Mouse (Mus musculus): ENCODE data around the gene Tfeb. TPM values are rescaled to one million over a fixed set of nuclear protein-coding genes. Genes with fewer than 3 reads are reported as not detected.
A peak's percentile ranks its signal among the peaks of the same experiment; 100 is the strongest.

Tfeb gene
- polyA plus RNA-seq, 1 experiment = 36.4 TPM

GRCm38 (mm10) chr17:47832501-47833028 is 95.7 kb downstream of the Tfeb start:
- Histone ChIP-seq H3K27ac (ENCODE audit: insufficient read depth, low read depth, low read length) (no peak overlapping the region), H3K4me3 (ENCODE audit: insufficient read depth, low read depth, low read length) (peak overlapping the region; percentile 74), H3K27me3 (replicated peaks; ENCODE audit: control insufficient read depth, insufficient read depth, low read length) (no peaks in the 10 kb centered on the region), H3K4me1 (ENCODE audit: control insufficient read depth, insufficient read depth, low read length) (no peaks in the 10 kb centered on the region; the same call in 1 of the 2 replicates), H3K36me3 (ENCODE audit: control insufficient read depth, insufficient read depth, low read length) (no peaks in the 10 kb centered on the region)
- DNase-seq = no peak
- WGBS = 13% methylated on average over 15 of the region's 17 CpGs
- no peak for TF ChIP-seq POLR2A (IDR thresholded peaks at IDR 0.05; ENCODE audit: low read depth, low read length)
- TF ChIP-seq CTCF (conservative IDR thresholded peaks at IDR 0.05; ENCODE audit: insufficient read depth, insufficient read length, low read depth, low read length) = no peak

- peak; percentile 38 for DNase-seq
- no peaks in the 10 kb centered on the region for H3K27me3 ChIP-seq (replicated peaks; ENCODE audit: control insufficient read depth, insufficient read depth, low read length)
- 1% methylated on average over 43 of the region's 45 CpGs for WGBS
- no peak for TF ChIP-seq CTCF (conservative IDR thresholded peaks at IDR 0.05; ENCODE audit: insufficient read depth, insufficient read length, low read depth, low read length)
- TF ChIP-seq POLR2A (IDR thresholded peaks at IDR 0.05; ENCODE audit: low read depth, low read length) = no peak
- no peaks in the 10 kb centered on the region; the same call in 1 of the 2 replicates for H3K4me1 ChIP-seq (ENCODE audit: control insufficient read depth, insufficient read depth, low read length)
- H3K27ac ChIP-seq (ENCODE audit: insufficient read depth, low read depth, low read length) = no peak overlapping the region
- H3K36me3 ChIP-seq (ENCODE audit: control insufficient read depth, insufficient read depth, low read length) = no peaks in the 10 kb centered on the region
- peak overlapping the region; percentile 74 for H3K4me3 ChIP-seq (ENCODE audit: insufficient read depth, low read depth, low read length)
Observed at GRCm38 (mm10) chr17:47833029-47833627, 96.3 kb downstream of the Tfeb start.

- 1% methylated on average over 45 of the region's 45 CpGs for WGBS
- no peak overlapping the region for H3K27ac ChIP-seq (ENCODE audit: insufficient read depth, low read depth, low read length)
- DNase-seq = peak; percentile 8
- TF ChIP-seq CTCF (conservative IDR thresholded peaks at IDR 0.05; ENCODE audit: insufficient read depth, insufficient read length, low read depth, low read length) = no peak
- no peak for TF ChIP-seq POLR2A (IDR thresholded peaks at IDR 0.05; ENCODE audit: low read depth, low read length)
- peak overlapping the region; percentile 74 for H3K4me3 ChIP-seq (ENCODE audit: insufficient read depth, low read depth, low read length)
- H3K27me3 ChIP-seq (replicated peaks; ENCODE audit: control insufficient read depth, insufficient read depth, low read length) = no peaks in the 10 kb centered on the region
- no peaks in the 10 kb centered on the region; the same call in 1 of the 2 replicates for H3K4me1 ChIP-seq (ENCODE audit: control insufficient read depth, insufficient read depth, low read length)
- no peaks in the 10 kb centered on the region for H3K36me3 ChIP-seq (ENCODE audit: control insufficient read depth, insufficient read depth, low read length)
Observed at GRCm38 (mm10) chr17:47833628-47834481, 97.0 kb downstream of the Tfeb start.

DNA sequence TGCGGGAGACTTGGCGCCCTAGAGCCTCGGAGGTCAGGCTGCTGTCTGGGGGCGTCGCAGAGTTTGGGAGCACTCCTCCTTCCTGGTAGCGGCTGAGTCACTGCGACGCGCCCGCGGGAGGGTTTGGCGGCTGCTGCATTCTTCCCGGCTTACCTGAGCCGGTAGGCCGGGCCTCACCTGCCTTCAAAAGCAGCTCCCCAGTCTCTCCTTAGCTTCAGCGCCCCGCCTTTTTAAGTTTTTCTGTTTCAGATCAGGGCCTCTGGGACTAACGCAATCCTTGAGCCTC is 97.6 kb downstream of the Tfeb start, which contains the start of gene Mdfi:
Gene Mdfi (minus strand): TSS at position 210 of the 286 bp plus-strand sequence.
- Histone ChIP-seq H3K4me1 (ENCODE audit: control insufficient read depth, insufficient read depth, low read length) (no peaks in the 10 kb centered on the region; the same call in 1 of the 2 replicates), H3K36me3 (ENCODE audit: control insufficient read depth, insufficient read depth, low read length) (no peaks in the 10 kb centered on the region), H3K27me3 (replicated peaks; ENCODE audit: control insufficient read depth, insufficient read depth, low read length) (no peaks in the 10 kb centered on the region), H3K27ac (ENCODE audit: insufficient read depth, low read depth, low read length) (no peak within 1 kb of the TSS), H3K4me3 (ENCODE audit: insufficient read depth, low read depth, low read length) (peak within 1 kb of the TSS; percentile 74)
- DNase-seq = no peak
- TF ChIP-seq CTCF (conservative IDR thresholded peaks at IDR 0.05; ENCODE audit: insufficient read depth, insufficient read length, low read depth, low read length) (no peak), POLR2A (IDR thresholded peaks at IDR 0.05; ENCODE audit: low read depth, low read length) (no peak)
- 9% methylated on average over 18 of the region's 18 CpGs for WGBS

DNA sequence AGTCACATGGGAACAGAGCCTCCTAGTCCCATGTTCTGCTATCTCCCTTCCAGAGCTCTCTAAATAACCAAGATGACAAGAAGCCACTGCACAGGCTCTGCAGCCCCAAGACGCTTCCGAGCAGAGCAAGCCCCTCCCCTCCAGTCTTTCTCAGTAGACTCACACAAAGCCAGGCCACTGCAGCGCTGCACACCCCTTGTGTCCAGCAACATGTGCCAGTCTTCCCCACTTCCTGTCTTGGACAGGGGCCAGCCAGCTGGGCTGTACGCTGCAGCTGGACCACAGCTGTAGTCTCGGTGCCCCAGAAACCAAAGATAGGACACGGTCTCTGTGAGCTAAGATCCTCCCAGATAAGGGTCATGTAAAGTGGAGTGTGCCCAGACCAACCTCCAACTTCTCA is 101.0 kb downstream of the Tfeb start:
- peak; percentile 19 for DNase-seq
- Histone ChIP-seq H3K4me1 (ENCODE audit: control insufficient read depth, insufficient read depth, low read length) (no peaks in the 10 kb centered on the region; the same call in 1 of the 2 replicates), H3K27ac (ENCODE audit: insufficient read depth, low read depth, low read length) (no peak overlapping the region), H3K4me3 (ENCODE audit: insufficient read depth, low read depth, low read length) (no peak overlapping the region), H3K27me3 (replicated peaks; ENCODE audit: control insufficient read depth, insufficient read depth, low read length) (no peaks in the 10 kb centered on the region), H3K36me3 (ENCODE audit: control insufficient read depth, insufficient read depth, low read length) (no peaks in the 10 kb centered on the region)
- TF ChIP-seq CTCF (conservative IDR thresholded peaks at IDR 0.05; ENCODE audit: insufficient read depth, insufficient read length, low read depth, low read length) = no peak
- no peak for TF ChIP-seq POLR2A (IDR thresholded peaks at IDR 0.05; ENCODE audit: low read depth, low read length)
- WGBS = 44% methylated on average over 6 of the region's 6 CpGs

DNA sequence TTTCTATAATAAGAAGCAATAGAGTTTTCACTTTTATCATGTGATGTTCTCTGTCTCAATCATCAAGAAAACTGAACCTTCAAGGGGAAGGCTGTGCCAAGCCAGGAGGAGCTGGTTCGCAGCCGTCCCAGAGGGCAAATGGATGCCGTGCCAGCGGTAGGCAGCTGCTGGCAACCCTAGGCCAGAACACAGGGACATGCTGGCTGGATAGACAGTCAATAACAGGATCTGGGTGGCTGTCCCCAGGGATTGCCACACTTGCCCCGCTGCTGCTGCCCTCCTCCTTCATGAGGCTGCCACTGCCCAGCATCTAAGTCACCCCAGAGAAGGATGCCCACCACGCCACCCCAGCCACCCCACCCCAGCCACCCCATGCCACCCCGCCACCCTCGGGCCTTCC is 104.7 kb downstream of the Tfeb start:
- no peaks in the 10 kb centered on the region for H3K36me3 ChIP-seq (ENCODE audit: control insufficient read depth, insufficient read depth, low read length)
- DNase-seq = no peak
- H3K4me3 ChIP-seq (ENCODE audit: insufficient read depth, low read depth, low read length) = no peak overlapping the region
- no peak for TF ChIP-seq POLR2A (IDR thresholded peaks at IDR 0.05; ENCODE audit: low read depth, low read length)
- H3K27ac ChIP-seq (ENCODE audit: insufficient read depth, low read depth, low read length) = no peak overlapping the region
- WGBS = 85% methylated on average over 8 of the region's 8 CpGs
- no peaks in the 10 kb centered on the region for H3K27me3 ChIP-seq (replicated peaks; ENCODE audit: control insufficient read depth, insufficient read depth, low read length)
- H3K4me1 ChIP-seq (ENCODE audit: control insufficient read depth, insufficient read depth, low read length) = no peaks in the 10 kb centered on the region

Other genes starting within 250 kb of the Tfeb start
- 22.9 and 23.7 TPM in 2 replicates for gene Taf8, start 234.7 kb upstream of the Tfeb start, polyA plus RNA-seq (2012; rRNA removed)
- 148 and 152 TPM in 2 replicates for gene Ccnd3, start 232.0 kb upstream of the Tfeb start, polyA plus RNA-seq (2012; rRNA removed)
- 7.9 and 8.3 TPM in 2 replicates for gene Bysl, start 125.5 kb upstream of the Tfeb start, polyA plus RNA-seq (2012; rRNA removed)
- 22.8 and 25.3 TPM in 2 replicates for gene Med20, start 125.4 kb upstream of the Tfeb start, polyA plus RNA-seq (2012; rRNA removed)
- 0.45 and 0.64 TPM in 2 replicates for gene Gm20517, start 125.4 kb upstream of the Tfeb start, polyA plus RNA-seq (2012; rRNA removed)
- gene Usp49, start 106.3 kb upstream of the Tfeb start, polyA plus RNA-seq (2012; rRNA removed) = 5.1 and 5.3 TPM in 2 replicates
- gene Tomm6, start 48.6 kb upstream of the Tfeb start, polyA plus RNA-seq (2012; rRNA removed) = 103 and 153 TPM in 2 replicates
- 28.9 and 39.5 TPM in 2 replicates for gene Frs3, start 48.0 kb upstream of the Tfeb start, polyA plus RNA-seq (2012; rRNA removed)
- gene Gm21981, start 42.6 kb upstream of the Tfeb start, polyA plus RNA-seq (2012; rRNA removed) = 1.1 and 2.1 TPM in 2 replicates
- 7.0 and 9.0 TPM in 2 replicates for gene Prickle4, start 42.3 kb upstream of the Tfeb start, polyA plus RNA-seq (2012; rRNA removed)
- gene Pgc, start 10.2 kb upstream of the Tfeb start, polyA plus RNA-seq (2012; rRNA removed) = 0.29 and 1.0 TPM in 2 replicates
- 4.9 and 6.6 TPM in 2 replicates for gene Mdfi, start 97.7 kb downstream of the Tfeb start, polyA plus RNA-seq (2012; rRNA removed)
- 23.5 and 27.4 TPM in 2 replicates for gene Foxp4, start 187.6 kb downstream of the Tfeb start, polyA plus RNA-seq (2012; rRNA removed)

Measured in kidney, adult 2 months (tissue).